Mouse (Mus musculus): Measurements from ENCODE around the gene Gabarapl2. TPM values are rescaled to one million over a fixed set of nuclear protein-coding genes. Genes with fewer than 3 reads are reported as not detected.
"Not testable (repeated sequence)": the region's sequence is repeated elsewhere in the genome, so short reads cannot be mapped to it uniquely, and the experiment has no call there.

Gene Gabarapl2
- polyA plus RNA-seq, 1 experiment from 2014 or later, result 167 TPM

- ATAC-seq (ENCODE audit: insufficient number of reproducible peaks, insufficient read depth, low FRiP score, low TSS enrichment, low read depth); H3K9me3 ChIP-seq; H3K27me3 ChIP-seq; H3K9ac ChIP-seq; H3K4me2 ChIP-seq; H3K27ac ChIP-seq; H3K4me3 ChIP-seq: not testable (repeated sequence)
- 81% methylated on average over 9 of the region's 9 CpGs for WGBS
- Histone ChIP-seq H3K36me3 (peaks cover 15% of the 10 kb centered on the region), H3K4me1 (peaks cover 22% of the 10 kb centered on the region)
Measured at GRCm38 (mm10) chr8:111938076-111938985, 2.2 kb upstream of the Gabarapl2 start.

- H3K9me3 ChIP-seq, result no peaks in the 10 kb centered on the region
- peak; percentile 45; the same call in 1 of the 2 replicates for ATAC-seq (ENCODE audit: insufficient number of reproducible peaks, insufficient read depth, low FRiP score, low TSS enrichment, low read depth)
- no peak overlapping the region for H3K27ac ChIP-seq
- peak overlapping the region; percentile 60 for H3K9ac ChIP-seq
- peak overlapping the region; percentile 95 for H3K4me2 ChIP-seq
- peaks cover 20% of the 10 kb centered on the region for H3K4me1 ChIP-seq
- H3K36me3 ChIP-seq, result peaks cover 28% of the 10 kb centered on the region
- H3K27me3 ChIP-seq, result no peaks in the 10 kb centered on the region
- 12% methylated on average over 10 of the region's 10 CpGs for WGBS
- peak overlapping the region; percentile 100 for H3K4me3 ChIP-seq
Measured at GRCm38 (mm10) chr8:111939516-111940142, 874 bp upstream of the Gabarapl2 start.

GRCm38 (mm10) chr8:111941101-111941454 lies 575 bp downstream of the Gabarapl2 start:
- 0% methylated on average over 23 of the region's 23 CpGs for WGBS
- ATAC-seq (ENCODE audit: insufficient number of reproducible peaks, insufficient read depth, low FRiP score, low TSS enrichment, low read depth), result peak; percentile 17; the same call in 1 of the 2 replicates

GRCm38 (mm10) chr8:111943544-111943943 lies 3.0 kb downstream of the Gabarapl2 start:
- no peak for ATAC-seq (ENCODE audit: insufficient number of reproducible peaks, insufficient read depth, low FRiP score, low TSS enrichment, low read depth)
- whole genome bisulfite sequencing, result 91% methylated on average over 2 of the region's 2 CpGs
- Histone ChIP-seq H3K36me3 (peaks cover 62% of the 10 kb centered on the region), H3K27me3 (no peaks in the 10 kb centered on the region), H3K4me2 (no peak overlapping the region), H3K4me3 (no peak overlapping the region), H3K27ac (no peak overlapping the region), H3K9me3 (no peaks in the 10 kb centered on the region), H3K4me1 (peaks cover 20% of the 10 kb centered on the region), H3K9ac (no peak overlapping the region)

More at GRCm38 (mm10) chr8:111941101-111941454, 575 bp downstream of the Gabarapl2 start:
- Histone ChIP-seq H3K4me2 (peak overlapping the region; percentile 95), H3K27me3 (no peaks in the 10 kb centered on the region), H3K36me3 (peaks cover 41% of the 10 kb centered on the region), H3K9me3 (no peaks in the 10 kb centered on the region), H3K4me3 (peak overlapping the region; percentile 100), H3K4me1 (peaks cover 20% of the 10 kb centered on the region), H3K9ac (peak overlapping the region; percentile 85), H3K27ac (peak overlapping the region; percentile 57; the same call in 1 of the 2 replicates)

- H3K36me3 ChIP-seq, result peaks cover 78% of the 10 kb centered on the region
- no peaks in the 10 kb centered on the region for H3K9me3 ChIP-seq
- H3K27me3 ChIP-seq, result no peaks in the 10 kb centered on the region
- ATAC-seq (ENCODE audit: insufficient number of reproducible peaks, insufficient read depth, low FRiP score, low TSS enrichment, low read depth), result no peak
- no peak overlapping the region for H3K4me3 ChIP-seq
- H3K4me2 ChIP-seq, result no peak overlapping the region
- H3K27ac ChIP-seq, result no peak overlapping the region
- peaks cover 2% of the 10 kb centered on the region for H3K4me1 ChIP-seq
- H3K9ac ChIP-seq, result no peak overlapping the region
- WGBS, result 91% methylated on average over 2 of the region's 2 CpGs
Measured at GRCm38 (mm10) chr8:111947144-111947543, 6.6 kb downstream of the Gabarapl2 start.

- peaks cover 73% of the 10 kb centered on the region for H3K36me3 ChIP-seq
- ATAC-seq (ENCODE audit: insufficient number of reproducible peaks, insufficient read depth, low FRiP score, low TSS enrichment, low read depth), result no peak
- no peak overlapping the region for H3K4me2 ChIP-seq
- H3K27me3 ChIP-seq, result no peaks in the 10 kb centered on the region
- no peaks in the 10 kb centered on the region for H3K4me1 ChIP-seq
- no peak overlapping the region for H3K4me3 ChIP-seq
- H3K9ac ChIP-seq, result no peak overlapping the region
- 95% methylated on average over 8 of the region's 8 CpGs for WGBS
- no peak overlapping the region for H3K27ac ChIP-seq
- no peaks in the 10 kb centered on the region for H3K9me3 ChIP-seq
Measured at GRCm38 (mm10) chr8:111947954-111948353, 7.5 kb downstream of the Gabarapl2 start.

GRCm38 (mm10) chr8:111950846-111951245 lies 10.3 kb downstream of the Gabarapl2 start:
- no peak overlapping the region for H3K4me2 ChIP-seq
- no peaks in the 10 kb centered on the region for H3K9me3 ChIP-seq
- no peak overlapping the region for H3K4me3 ChIP-seq
- ATAC-seq (ENCODE audit: insufficient number of reproducible peaks, insufficient read depth, low FRiP score, low TSS enrichment, low read depth), result no peak
- H3K27me3 ChIP-seq, result no peaks in the 10 kb centered on the region
- no peak overlapping the region for H3K27ac ChIP-seq
- H3K36me3 ChIP-seq, result peaks cover 72% of the 10 kb centered on the region
- 88% methylated on average over 3 of the region's 3 CpGs for WGBS
- no peak overlapping the region for H3K9ac ChIP-seq
- peaks cover 6% of the 10 kb centered on the region for H3K4me1 ChIP-seq

GRCm38 (mm10) chr8:111951317-111951716 lies 10.8 kb downstream of the Gabarapl2 start:
- Histone ChIP-seq H3K4me2 (no peak overlapping the region), H3K4me1 (peaks cover 6% of the 10 kb centered on the region), H3K9me3 (no peaks in the 10 kb centered on the region), H3K27ac (no peak overlapping the region), H3K36me3 (peaks cover 72% of the 10 kb centered on the region), H3K9ac (no peak overlapping the region), H3K4me3 (no peak overlapping the region), H3K27me3 (no peaks in the 10 kb centered on the region)
- ATAC-seq (ENCODE audit: insufficient number of reproducible peaks, insufficient read depth, low FRiP score, low TSS enrichment, low read depth), result no peak
- WGBS, result 95% methylated on average over 7 of the region's 7 CpGs

- Histone ChIP-seq H3K4me2 (no peak overlapping the region), H3K4me3 (no peak overlapping the region), H3K27ac (no peak overlapping the region), H3K27me3 (no peaks in the 10 kb centered on the region), H3K36me3 (peaks cover 72% of the 10 kb centered on the region), H3K4me1 (peaks cover 6% of the 10 kb centered on the region), H3K9ac (no peak overlapping the region), H3K9me3 (no peaks in the 10 kb centered on the region)
- ATAC-seq (ENCODE audit: insufficient number of reproducible peaks, insufficient read depth, low FRiP score, low TSS enrichment, low read depth), result no peak
- WGBS, result 90% methylated on average over 5 of the region's 5 CpGs
Measured at GRCm38 (mm10) chr8:111951936-111952335, 11.4 kb downstream of the Gabarapl2 start.

GRCm38 (mm10) chr8:111954844-111955594 lies 14.5 kb downstream of the Gabarapl2 start:
- Histone ChIP-seq H3K27me3 (no peaks in the 10 kb centered on the region), H3K27ac (no peak overlapping the region), H3K4me3 (no peak overlapping the region), H3K4me2 (no peak overlapping the region), H3K9me3 (no peaks in the 10 kb centered on the region), H3K36me3 (peaks cover 71% of the 10 kb centered on the region), H3K4me1 (peaks cover 6% of the 10 kb centered on the region), H3K9ac (no peak overlapping the region)
- WGBS, result 52% methylated on average over 4 of the region's 4 CpGs
- no peak for ATAC-seq (ENCODE audit: insufficient number of reproducible peaks, insufficient read depth, low FRiP score, low TSS enrichment, low read depth)

- no peak overlapping the region for H3K4me2 ChIP-seq
- H3K4me1 ChIP-seq, result peaks cover 8% of the 10 kb centered on the region
- no peak for ATAC-seq (ENCODE audit: insufficient number of reproducible peaks, insufficient read depth, low FRiP score, low TSS enrichment, low read depth)
- no peak overlapping the region for H3K9ac ChIP-seq
- no peak overlapping the region for H3K4me3 ChIP-seq
- 85% methylated on average over 5 of the region's 5 CpGs for WGBS
- no peaks in the 10 kb centered on the region for H3K9me3 ChIP-seq
- H3K27me3 ChIP-seq, result no peaks in the 10 kb centered on the region
- no peak overlapping the region for H3K27ac ChIP-seq
- peaks cover 70% of the 10 kb centered on the region for H3K36me3 ChIP-seq
Measured at GRCm38 (mm10) chr8:111955879-111956278, 15.4 kb downstream of the Gabarapl2 start.
